Mouse (Mus musculus): ENCODE measurements around the gene Rab40b. TPM values are rescaled to one million over a fixed set of nuclear protein-coding genes. Genes with fewer than 3 reads are reported as not detected.

Rab40b gene
- polyA plus RNA-seq (2015; fragmentation: Nextera tagmentation; extraction: Ambion mirVana), result 4.9 and 5.7 TPM in 2 replicates

DNA sequence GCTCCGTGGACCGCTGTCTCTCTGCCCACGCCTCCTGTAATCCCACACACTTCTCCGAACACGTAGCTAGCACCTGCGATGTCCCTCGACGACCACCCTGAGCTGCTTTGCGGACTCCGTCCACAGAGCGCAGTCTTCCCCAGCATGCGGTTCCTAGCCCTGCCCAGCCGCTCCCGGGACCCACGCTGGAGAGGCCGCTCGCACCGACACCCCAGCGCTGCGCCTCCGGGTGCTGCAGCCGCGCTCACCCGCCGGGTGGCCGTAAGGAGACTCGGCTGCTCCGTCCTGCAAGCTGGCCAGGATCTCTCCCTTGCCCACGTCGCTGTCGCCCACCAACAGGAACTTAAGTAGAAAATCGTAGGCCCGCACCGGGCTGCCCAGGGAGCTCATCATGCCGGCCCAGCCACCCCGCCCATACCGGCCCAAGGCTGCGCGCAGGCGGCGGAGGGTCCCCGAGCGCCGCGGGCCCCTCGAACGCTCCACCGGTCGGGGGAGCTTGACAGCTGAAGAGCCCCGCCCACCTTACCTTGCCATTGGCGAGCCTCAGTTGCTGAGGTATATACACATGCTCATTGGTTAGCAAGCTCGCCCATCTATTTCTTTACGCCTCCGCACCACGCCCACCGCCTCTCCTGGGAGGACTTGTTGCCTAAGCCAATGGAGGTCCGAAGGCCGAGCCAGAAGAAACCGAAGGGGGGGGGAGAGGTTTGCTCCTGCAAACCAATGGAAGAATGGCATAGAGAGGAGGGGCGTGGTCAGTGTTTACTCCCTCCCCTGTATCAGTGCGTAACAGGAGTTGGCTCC, at the start of gene Rab40b:
Rab40b (minus strand) TSS at position 502 of the 804 bp plus-strand sequence.
- WGBS, result under 1% methylated on average over 50 of the region's 61 CpGs

GRCm38 (mm10) chr11:121437236-121437635, 49.2 kb upstream of the Rab40b start:
- TF ChIP-seq CTCF (IDR thresholded peaks at IDR 0.05; ENCODE audit: low read depth), result no peak
- H3K9ac ChIP-seq (ENCODE audit: low read depth, low read length), result no peak overlapping the region
- no peaks in the 10 kb centered on the region for H3K36me3 ChIP-seq (ENCODE audit: insufficient read depth, low read length)
- no peak overlapping the region for H3K4me3 ChIP-seq (replicated peaks; ENCODE audit: low read depth, low read length)
- DNase-seq (ENCODE audit: low spot score), result no peak
- H3K4me1 ChIP-seq (replicated peaks; ENCODE audit: insufficient read depth, low read length), result peaks cover 8% of the 10 kb centered on the region; the same call in 1 of the 2 replicates
- no peak overlapping the region for H3K4me2 ChIP-seq (ENCODE audit: low read length)
- no peaks in the 10 kb centered on the region for H3K27me3 ChIP-seq (ENCODE audit: insufficient read depth, low read length)
- no peak for ATAC-seq (replicated peaks; ENCODE audit: low FRiP score, low read depth)
- no peak overlapping the region for H3K27ac ChIP-seq
- H3K9me3 ChIP-seq (replicated peaks; ENCODE audit: low read length), result no peaks in the 10 kb centered on the region
- 81% methylated on average over 5 of the region's 5 CpGs for WGBS

More for the DNA sequence above, at the start of gene Rab40b:
- Histone ChIP-seq H3K9ac (ENCODE audit: low read depth, low read length) (peak within 1 kb of the TSS; percentile 67), H3K9me3 (replicated peaks; ENCODE audit: low read length) (no peaks in the 10 kb centered on the region), H3K27me3 (ENCODE audit: insufficient read depth, low read length) (no peaks in the 10 kb centered on the region), H3K4me1 (replicated peaks; ENCODE audit: insufficient read depth, low read length) (0 out of 2 replicates have a peak, but pooled peaks cover 7% of the 10 kb centered on the region), H3K4me3 (replicated peaks; ENCODE audit: low read depth, low read length) (peak within 1 kb of the TSS; percentile 61), H3K36me3 (ENCODE audit: insufficient read depth, low read length) (no peaks in the 10 kb centered on the region), H3K4me2 (ENCODE audit: low read length) (peak within 1 kb of the TSS; percentile 97), H3K27ac (peak within 1 kb of the TSS; percentile 50; the same call in 1 of the 2 replicates)
- no peak for TF ChIP-seq CTCF (IDR thresholded peaks at IDR 0.05; ENCODE audit: low read depth)
- DNase-seq (ENCODE audit: low spot score), result peak; percentile 100
- ATAC-seq (replicated peaks; ENCODE audit: low FRiP score, low read depth), result peak; percentile 99

DNA sequence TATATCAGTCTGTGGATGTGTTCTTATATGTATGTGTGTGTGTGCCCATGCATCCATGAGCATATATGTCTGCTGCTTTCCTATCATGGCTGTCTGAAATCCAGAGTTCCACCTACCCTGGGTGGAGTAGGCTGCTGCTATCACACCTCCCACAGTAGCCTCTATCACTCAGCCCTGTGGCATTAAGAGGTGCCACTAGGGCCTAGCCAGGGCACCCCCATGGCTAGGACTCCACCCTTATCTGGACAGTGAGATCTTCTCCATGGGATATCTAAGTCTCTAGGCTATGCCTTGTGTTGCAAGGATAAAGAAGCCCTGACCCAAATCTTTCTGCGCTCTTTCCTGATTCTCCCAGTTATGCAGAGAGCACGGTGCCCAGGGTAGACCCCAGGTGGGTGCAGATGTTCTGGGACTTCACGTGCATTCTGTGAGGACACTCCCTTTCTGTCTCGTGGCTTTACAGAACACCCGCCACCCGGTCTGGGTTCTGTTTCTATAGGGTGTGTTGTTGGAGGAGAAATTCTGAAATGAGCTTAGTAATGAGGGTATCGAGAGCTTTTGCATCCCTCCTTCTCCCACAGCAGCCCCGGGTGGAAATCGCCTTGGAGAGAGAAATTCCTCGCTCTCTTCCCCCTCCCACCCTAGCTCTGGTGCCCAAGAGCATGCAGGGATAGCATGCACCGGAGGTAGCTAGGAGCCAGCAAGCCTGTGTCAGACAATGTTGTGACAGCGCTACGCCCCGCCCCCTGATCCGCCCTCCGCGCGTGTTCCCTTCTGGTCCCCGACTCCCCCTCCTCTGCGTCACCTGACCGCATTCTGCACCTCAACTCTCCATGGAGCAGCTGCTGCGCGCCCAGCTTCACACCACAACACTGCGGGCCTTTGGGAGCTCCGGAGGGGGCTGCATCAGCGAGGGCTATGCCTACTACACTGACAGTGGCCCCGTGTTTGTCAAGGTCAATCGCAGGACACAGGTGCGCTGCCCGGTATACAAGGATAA, 46.4 kb upstream of the Rab40b start, which contains the start of gene Fn3k:
Fn3k (plus strand) TSS at position 758 of the 1,000 bp plus-strand sequence.
- 0 out of 2 replicates have a peak, but pooled peaks cover 7% of the 10 kb centered on the region for H3K36me3 ChIP-seq (ENCODE audit: insufficient read depth, low read length)
- H3K9me3 ChIP-seq (replicated peaks; ENCODE audit: low read length), result no peaks in the 10 kb centered on the region
- 5% methylated on average over 30 of the region's 30 CpGs for WGBS
- ATAC-seq (replicated peaks; ENCODE audit: low FRiP score, low read depth) (peak; percentile 90; the same call in 1 of the 2 replicates), DNase-seq (ENCODE audit: low spot score) (peak; percentile 87)
- H3K4me3 ChIP-seq (replicated peaks; ENCODE audit: low read depth, low read length), result peak within 1 kb of the TSS; percentile 38
- peak within 1 kb of the TSS; percentile 76 for H3K4me2 ChIP-seq (ENCODE audit: low read length)
- peaks cover 8% of the 10 kb centered on the region; the same call in 1 of the 2 replicates for H3K4me1 ChIP-seq (replicated peaks; ENCODE audit: insufficient read depth, low read length)
- peak within 1 kb of the TSS; percentile 35; the same call in 1 of the 2 replicates for H3K9ac ChIP-seq (ENCODE audit: low read depth, low read length)
- no peaks in the 10 kb centered on the region for H3K27me3 ChIP-seq (ENCODE audit: insufficient read depth, low read length)
- H3K27ac ChIP-seq, result peak within 1 kb of the TSS; percentile 27; the same call in 1 of the 2 replicates
- no peak for TF ChIP-seq CTCF (IDR thresholded peaks at IDR 0.05; ENCODE audit: low read depth)

GRCm38 (mm10) chr11:121433397-121433796, 45.3 kb upstream of the Rab40b start:
- TF ChIP-seq CTCF (IDR thresholded peaks at IDR 0.05; ENCODE audit: low read depth), result no peak
- H3K27me3 ChIP-seq (ENCODE audit: insufficient read depth, low read length), result no peaks in the 10 kb centered on the region
- H3K4me2 ChIP-seq (ENCODE audit: low read length), result no peak overlapping the region
- no peak overlapping the region for H3K4me3 ChIP-seq (replicated peaks; ENCODE audit: low read depth, low read length)
- peaks cover 16% of the 10 kb centered on the region; the same call in 1 of the 2 replicates for H3K36me3 ChIP-seq (ENCODE audit: insufficient read depth, low read length)
- H3K9ac ChIP-seq (ENCODE audit: low read depth, low read length), result no peak overlapping the region
- peaks cover 8% of the 10 kb centered on the region; the same call in 1 of the 2 replicates for H3K4me1 ChIP-seq (replicated peaks; ENCODE audit: insufficient read depth, low read length)
- 84% methylated on average over 4 of the region's 4 CpGs for WGBS
- H3K9me3 ChIP-seq (replicated peaks; ENCODE audit: low read length), result no peaks in the 10 kb centered on the region
- no peak overlapping the region for H3K27ac ChIP-seq
- ATAC-seq (replicated peaks; ENCODE audit: low FRiP score, low read depth), result no peak
- DNase-seq (ENCODE audit: low spot score), result no peak

DNA sequence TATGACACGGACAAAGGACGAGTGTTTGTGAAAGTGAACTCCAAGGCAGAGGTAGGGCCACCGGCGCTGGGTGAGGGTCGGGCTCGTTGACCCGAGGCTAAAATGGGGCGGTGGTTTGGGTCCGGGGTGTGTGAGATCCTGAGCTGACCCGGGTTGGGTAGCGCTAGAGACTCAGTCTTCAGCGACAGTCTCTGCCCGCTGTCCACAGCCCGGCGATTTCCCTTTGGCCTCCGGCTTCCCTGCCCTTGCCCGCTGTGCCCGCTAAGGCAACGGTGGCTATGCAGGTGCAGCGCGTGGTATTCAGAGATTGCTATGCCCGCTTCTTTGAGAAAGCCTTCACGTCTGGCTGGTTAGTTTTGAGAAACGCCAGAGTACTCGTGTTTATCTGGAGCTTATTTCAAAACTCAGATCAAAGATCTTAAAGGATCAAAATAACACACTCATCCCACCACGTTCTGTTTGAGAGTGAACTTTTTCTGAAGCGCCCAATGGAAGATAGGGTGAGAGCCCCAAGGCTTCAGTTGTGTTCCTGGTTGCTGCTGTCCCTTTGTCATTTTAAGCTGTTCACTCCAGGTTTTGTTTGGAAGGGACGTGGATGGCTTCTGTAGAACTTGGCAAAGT, 33.6 kb upstream of the Rab40b start:
- TF ChIP-seq CTCF (IDR thresholded peaks at IDR 0.05; ENCODE audit: low read depth), result no peak
- peak; percentile 66 for ATAC-seq (replicated peaks; ENCODE audit: low FRiP score, low read depth)

More for the DNA sequence above, 33.6 kb upstream of the Rab40b start:
- 1% methylated on average over 28 of the region's 28 CpGs for WGBS
- peak; percentile 39 for DNase-seq (ENCODE audit: low spot score)
- H3K27ac ChIP-seq, result peak overlapping the region; percentile 85
- H3K4me2 ChIP-seq (ENCODE audit: low read length), result peak overlapping the region; percentile 69
- no peaks in the 10 kb centered on the region for H3K9me3 ChIP-seq (replicated peaks; ENCODE audit: low read length)
- H3K36me3 ChIP-seq (ENCODE audit: insufficient read depth, low read length), result no peaks in the 10 kb centered on the region; the same call in 1 of the 2 replicates
- peak overlapping the region; percentile 68 for H3K4me3 ChIP-seq (replicated peaks; ENCODE audit: low read depth, low read length)
- H3K27me3 ChIP-seq (ENCODE audit: insufficient read depth, low read length), result no peaks in the 10 kb centered on the region
- H3K9ac ChIP-seq (ENCODE audit: low read depth, low read length), result peak overlapping the region; percentile 68
- no peaks in the 10 kb centered on the region; the same call in 1 of the 2 replicates for H3K4me1 ChIP-seq (replicated peaks; ENCODE audit: insufficient read depth, low read length)

Measured in kidney, postnatal 0 days (tissue).